Mouse (Mus musculus) adrenal gland, adult (tissue): Measurements from ENCODE around the gene B4galt7.
"Not testable (repeated sequence)": the region's sequence is repeated elsewhere in the genome, so short reads cannot be mapped to it uniquely, and the experiment has no call there.

Experiments used
- DNase-seq, 2 experiments: peaks; one replicate each; pipeline ENCODE4 v3.0.0; 2022 to 2023; ENCODE audit warnings: low spot score in 1 of 2; ENCODE audit not compliant: inconsistent age in 2 of 2

Gene B4galt7

DNA sequence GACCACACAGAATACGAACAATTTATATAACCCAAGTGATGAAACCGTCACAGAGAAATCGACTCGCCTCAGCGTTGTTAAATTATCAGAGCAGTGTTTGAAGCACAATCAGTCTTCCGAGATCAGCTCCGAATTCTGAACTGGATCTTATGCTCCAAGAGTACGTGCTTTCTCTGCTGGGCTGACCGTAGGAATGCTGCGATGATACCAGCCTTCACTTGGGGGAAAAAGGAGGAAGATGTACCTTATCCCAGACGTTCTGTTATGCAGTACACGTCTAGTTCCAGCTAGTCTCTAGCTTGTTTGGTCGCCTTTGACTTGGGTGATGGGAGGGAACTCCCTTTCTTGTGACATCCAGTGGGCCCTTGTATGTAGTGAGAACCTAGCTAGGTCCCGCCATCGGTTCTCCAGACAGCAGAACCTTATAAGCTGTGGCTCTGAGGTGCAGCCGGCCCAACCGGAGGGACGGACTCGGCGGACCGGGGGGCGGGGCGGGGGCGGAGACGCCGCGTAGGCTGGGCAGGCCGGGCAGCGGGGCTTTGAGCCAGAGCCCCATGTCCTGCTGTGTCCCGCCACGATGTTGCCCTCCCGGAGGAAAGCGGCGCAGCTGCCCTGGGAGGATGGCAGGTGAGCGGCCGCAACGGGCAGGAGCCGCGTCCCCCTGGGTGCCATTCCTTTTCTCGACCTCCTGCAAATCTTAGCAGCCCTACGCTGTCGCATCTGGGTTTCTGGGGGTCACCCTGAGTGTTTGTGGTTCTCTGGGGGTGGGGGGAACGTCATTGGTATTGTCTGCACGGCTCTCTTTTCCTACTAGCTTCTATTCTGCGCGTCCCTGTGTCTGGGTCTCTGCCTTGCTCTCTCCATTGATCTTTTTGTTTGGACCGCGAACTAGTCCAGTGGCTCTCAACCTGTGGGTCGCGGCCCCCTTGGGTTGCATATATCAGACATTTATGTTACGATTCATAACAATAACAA is at the start of gene B4galt7:
Gene B4galt7, plus strand, starts transcription at position 331 of the 975 bp plus-strand sequence.
- peak; percentile 89 to 96 for DNase-seq

DNA sequence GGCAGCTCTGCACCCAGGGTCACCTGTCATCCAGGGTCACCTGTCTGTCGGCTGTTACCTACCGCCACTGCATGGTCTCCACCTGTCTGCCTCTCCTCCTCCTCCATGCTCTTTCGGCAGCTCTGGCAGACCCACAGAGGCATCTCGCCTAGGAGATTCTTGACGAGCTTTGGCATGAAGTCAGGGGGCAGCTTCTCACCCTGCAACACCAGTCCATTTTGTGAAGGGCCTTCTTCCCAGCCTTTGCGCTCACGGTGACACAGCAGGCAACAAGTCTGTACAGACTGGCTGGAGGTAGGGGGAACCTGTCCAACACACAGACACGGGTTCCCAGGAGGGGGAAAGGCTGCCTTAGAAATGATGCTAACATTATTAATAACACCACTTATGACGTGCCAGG is 43.8 kb upstream of the B4galt7 start:
- DNase-seq, result no peak

GRCm38 (mm10) chr13:55557499-55557898 is 42.2 kb upstream of the B4galt7 start:
- no peak for DNase-seq

DNA sequence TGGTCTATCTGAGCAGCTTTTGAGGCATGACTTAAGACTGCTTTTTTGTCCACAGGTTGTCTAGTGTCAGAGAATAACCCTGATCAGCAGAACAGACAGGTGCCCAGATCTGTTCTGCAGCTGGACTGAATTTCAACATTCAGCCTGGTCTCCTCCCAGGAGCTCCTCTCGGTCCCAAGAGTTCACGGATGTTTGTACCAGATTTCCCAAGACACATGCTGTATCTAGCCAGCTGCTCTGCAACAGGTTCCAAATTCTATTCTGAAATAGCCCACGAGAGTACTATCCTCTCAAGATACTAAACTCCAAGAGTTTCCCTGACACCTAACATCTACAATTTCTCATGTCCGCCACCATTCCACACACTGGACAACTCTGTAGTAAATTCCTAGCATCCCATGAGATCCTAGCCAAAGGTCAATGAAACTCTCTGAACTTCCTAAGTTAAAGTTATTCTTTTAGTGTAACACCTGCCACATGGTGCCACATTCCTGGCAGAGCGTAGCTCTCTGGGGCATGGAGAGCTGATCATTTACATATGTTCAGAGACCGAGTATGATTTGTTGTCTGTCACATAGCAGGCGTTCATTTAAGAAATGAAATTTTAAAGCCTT is 36.3 kb upstream of the B4galt7 start:
- DNase-seq, result no peak

DNA sequence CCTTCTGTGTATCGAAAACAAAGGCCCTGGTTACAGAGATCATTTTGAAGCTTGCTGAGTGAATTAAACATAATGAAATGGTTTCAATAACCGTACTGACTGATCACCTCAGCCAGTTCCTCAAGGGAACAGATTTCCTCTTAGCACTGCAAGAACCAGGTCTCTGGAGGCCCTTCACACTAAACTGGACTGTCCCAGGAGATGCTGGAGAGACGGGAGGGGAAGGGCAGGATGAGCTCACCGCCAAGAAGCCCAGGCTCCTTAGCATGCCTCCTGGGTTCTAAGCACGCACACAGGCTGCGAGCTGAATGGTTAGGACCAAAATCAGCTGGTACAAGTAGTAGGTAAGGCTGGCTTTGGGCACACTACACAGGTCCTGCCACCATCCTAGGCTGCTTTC is 32.7 kb upstream of the B4galt7 start:
- DNase-seq, result peak in 1 of 2 experiments; percentile 28

DNA sequence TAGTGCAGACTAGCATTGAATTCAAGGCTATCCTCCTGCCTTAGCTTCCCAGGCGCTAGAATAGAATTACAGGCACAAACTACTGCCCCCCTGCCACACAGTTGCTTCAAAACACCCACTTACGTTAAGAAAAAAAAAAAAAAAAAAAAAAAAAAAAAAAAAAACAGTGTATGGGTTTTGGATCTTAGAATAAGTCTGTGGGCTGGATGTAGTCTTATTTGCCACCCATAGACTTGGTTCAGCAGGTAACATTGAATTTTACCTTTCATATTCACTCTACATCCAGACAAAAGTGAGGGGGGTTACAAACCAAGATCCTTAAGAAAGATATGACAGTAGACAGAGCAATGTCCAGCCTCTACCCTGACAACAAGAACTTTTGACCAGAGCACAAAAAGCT is 31.7 kb upstream of the B4galt7 start:
- DNase-seq, result no peak

GRCm38 (mm10) chr13:55568524-55568923 is 31.2 kb upstream of the B4galt7 start:
- DNase-seq, result not testable (repeated sequence)

DNA sequence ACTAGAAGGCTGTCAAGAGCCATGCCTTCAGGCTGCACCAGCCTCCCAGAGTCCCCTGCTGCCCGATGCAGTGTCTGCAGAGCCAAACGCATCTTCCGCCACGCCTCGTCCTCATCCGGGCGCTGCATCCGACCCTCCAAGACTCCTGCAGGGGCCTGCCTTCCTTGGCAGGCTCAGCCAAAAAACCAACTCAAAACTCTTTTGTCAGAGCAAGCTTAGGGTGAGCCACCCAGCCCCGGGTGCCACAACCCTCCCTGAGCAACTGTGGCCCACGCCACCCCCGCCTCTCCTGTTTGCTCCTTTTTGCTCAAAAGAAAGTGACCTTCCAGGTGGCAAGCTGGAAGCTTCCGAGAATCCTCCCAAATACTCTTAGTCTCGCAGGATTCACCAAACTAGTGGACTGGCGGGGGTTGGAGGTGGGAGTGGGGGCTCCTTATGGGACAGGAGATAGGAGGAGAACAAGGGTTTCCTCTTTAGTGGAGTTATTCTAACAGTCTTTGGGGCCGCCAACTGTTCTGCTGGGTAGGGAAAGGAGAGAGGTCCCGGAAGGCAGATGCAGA is 29.9 kb upstream of the B4galt7 start:
- DNase-seq, result peak; percentile 31 to 58

- DNase-seq, result peak; percentile 51 to 78
Measured at GRCm38 (mm10) chr13:55570286-55570973, 29.3 kb upstream of the B4galt7 start.

GRCm38 (mm10) chr13:55571027-55571751 is 28.5 kb upstream of the B4galt7 start, which contains the start of gene Fam193b:
TSS of gene Fam193b (minus strand) at chr13:55571120.
- DNase-seq, result peak; percentile 94 to 99

DNA sequence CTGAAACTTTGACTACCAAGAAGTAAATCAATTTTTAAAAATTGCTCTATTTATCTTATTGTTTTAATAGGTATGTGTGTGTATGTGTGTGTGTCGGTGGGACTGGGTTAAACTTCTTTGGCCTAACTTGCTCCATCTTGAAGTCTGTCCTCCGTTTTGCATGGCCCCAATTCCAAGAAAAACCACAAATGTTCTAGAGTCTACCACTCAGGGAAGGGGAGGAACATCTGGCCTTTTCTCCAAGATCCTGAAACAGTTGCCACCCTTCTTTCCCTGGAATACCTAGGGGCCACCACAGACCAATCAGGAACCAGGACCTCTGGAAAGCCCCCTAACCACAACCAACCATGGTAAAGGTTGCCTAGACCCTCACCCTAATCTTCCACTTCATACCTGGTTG is 27.7 kb upstream of the B4galt7 start:
- DNase-seq, result peak in 1 of 2 experiments; percentile 29

GRCm38 (mm10) chr13:55573432-55573831 is 26.3 kb upstream of the B4galt7 start, which contains the start of gene Tmed9:
TSS of gene Tmed9 (plus strand) at chr13:55573732.
- no peak for DNase-seq

- DNase-seq, result no peak
Measured at GRCm38 (mm10) chr13:55574321-55574720, 25.4 kb upstream of the B4galt7 start.

DNA sequence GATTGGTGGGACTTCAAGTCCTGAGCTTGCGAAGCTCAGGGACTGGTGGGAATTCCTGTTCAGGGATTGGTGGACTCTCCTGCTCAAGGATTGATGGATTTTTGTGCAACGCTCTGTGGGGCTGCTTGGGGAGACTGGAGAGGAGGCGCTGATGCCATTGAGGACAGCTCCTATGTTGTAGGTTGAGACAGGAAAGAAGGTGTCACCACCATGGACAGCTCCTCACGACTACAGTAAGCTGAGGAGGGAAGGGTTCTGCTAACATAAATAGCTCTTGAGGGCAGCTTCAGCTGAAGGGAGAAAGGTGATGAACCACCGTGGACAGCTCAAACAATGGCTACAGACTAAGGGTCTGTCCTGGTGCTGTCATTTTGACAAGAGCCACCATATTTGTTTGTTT is 23.8 kb upstream of the B4galt7 start:
- no peak for DNase-seq

GRCm38 (mm10) chr13:55576872-55577271 is 22.8 kb upstream of the B4galt7 start:
- not testable (repeated sequence) for DNase-seq

DNA sequence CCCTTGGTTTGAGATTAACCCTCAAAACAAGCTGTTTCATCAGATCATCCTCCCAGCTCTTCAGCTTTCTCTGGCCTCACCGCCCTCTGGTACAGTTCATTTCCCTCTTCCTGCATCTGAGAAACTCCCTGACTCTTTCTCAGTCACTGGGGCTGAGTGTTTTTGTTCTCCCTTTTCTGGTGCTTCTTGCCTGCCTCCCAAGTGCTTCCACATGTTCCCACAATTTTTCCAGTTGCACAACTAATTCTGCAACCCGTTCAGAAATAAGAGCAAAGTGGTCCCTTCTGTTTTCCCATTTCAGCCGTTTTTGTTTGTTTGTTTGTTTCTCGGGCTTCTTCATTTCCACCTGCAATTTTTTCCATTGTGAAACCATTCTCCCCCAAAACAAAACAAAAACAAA is 21.6 kb upstream of the B4galt7 start:
- DNase-seq, result no peak

GRCm38 (mm10) chr13:55591961-55592490 is 7.7 kb upstream of the B4galt7 start:
- peak in 1 of 2 experiments; percentile 31 for DNase-seq

- peak; percentile 97 to 98 for DNase-seq
Measured at GRCm38 (mm10) chr13:55592512-55593253, 7.0 kb upstream of the B4galt7 start.

DNA sequence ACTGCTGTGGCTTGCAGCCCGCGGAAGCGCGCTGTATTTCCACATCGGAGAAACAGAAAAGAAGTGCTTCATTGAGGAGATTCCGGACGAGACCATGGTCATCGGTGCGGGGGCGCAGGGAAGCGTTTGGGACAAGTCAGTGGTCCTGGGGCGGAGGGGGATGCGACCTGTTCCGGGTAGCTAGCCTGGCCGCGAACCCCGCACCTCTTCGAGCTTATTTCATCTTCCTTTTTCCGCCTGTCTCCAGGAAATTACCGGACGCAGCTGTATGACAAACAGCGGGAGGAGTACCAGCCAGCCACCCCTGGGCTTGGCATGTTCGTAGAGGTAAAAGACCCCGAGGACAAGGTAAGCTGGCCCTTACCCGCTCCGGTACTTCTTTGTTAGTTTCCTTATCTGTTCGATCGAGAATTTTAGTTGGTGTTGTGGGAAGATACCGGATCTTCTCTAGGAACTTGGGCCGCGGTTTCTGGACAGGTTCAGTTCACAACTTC is 6.4 kb upstream of the B4galt7 start:
- DNase-seq, result no peak
